Mouse (Mus musculus): ENCODE data around the gene Kif17.

DNA sequence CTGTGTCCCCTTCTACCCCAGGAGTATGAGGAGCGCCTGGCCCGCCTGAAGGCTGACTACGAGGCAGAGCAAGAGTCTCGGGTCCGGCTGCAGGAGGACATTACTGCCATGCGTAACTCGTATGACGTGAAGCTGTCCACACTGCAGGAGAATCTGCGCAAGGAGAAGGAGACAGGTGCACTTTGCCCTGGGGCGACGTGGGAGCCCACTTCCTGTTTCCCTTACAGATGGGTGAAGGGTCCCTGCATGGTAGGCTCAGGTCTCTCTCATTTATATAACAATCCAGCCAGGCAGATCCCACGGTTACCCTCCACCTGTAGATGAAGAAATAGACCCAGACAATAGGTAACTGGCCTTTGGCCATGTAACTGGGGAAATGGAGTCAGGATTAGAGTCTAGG lies 36.2 kb downstream of the Kif17 start:
- TF ChIP-seq POLR2A (IDR thresholded peaks at IDR 0.05; ENCODE audit: borderline replicate concordance, extremely low read depth, insufficient read depth, insufficient read length, poor library complexity, severe bottlenecking) = no peak
- TF ChIP-seq CTCF (IDR thresholded peaks at IDR 0.05; ENCODE audit: borderline replicate concordance, extremely low read depth, insufficient read depth, insufficient read length) = no peak

Measured in brain, embryonic 14.5 days (tissue).